Comparison of ENCODE assay signal across 28 mouse cellular contexts in the genomic region with DNA sequence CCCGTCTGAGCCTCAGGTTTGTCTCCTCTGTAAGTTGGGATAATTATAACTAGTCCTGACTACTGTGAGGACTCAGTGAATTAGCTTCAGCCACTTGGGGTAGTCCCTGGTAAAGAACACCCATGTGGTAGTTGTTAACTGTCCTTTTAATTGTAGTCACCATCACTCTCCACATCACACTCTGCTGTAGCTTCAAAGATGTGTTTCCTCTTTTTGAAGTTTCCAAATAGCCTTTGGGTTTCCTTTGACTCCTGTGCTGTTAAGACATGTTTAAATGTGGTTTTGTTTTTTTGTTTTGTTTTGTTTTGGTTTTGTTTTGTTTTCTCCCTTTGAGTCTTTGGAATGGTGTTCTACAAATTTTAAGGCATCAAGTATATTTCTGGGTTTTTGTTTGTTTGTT.
DNase-seq lines count a peak whose midpoint lies in the region; ATAC-seq lines count a peak whose summit lies in the region.
"Had no signal": no experiment of that assay in that cellular context is flagged by ENCODE, and none has a peak within 500 bp of the region (broad histone marks: within the 10 kb centered on the region; RNA-seq: fewer than 3 reads in every experiment).

No protein-coding gene starts in this region.

- no peaks in the 10 kb centered on the region for H3K27me3 ChIP-seq in limb, embryonic 10.5 days (ENCODE audit: low read depth, poor library complexity, severe bottlenecking)
- H3K27me3 ChIP-seq: CH12.LX; embryonic facial prominence, embryonic 13.5 days; embryonic facial prominence, embryonic 15.5 days; forebrain, embryonic 12.5 days; Patski had no signal

- WGBS in limb, embryonic 10.5 days, result 37% methylated on average over 1 of the region's 1 CpGs

- no peak overlapping the region for H3K27ac ChIP-seq in limb, embryonic 10.5 days
- H3K27ac ChIP-seq: embryonic facial prominence, embryonic 13.5 days; embryonic facial prominence, embryonic 15.5 days; forebrain, embryonic 10.5 days; forebrain, embryonic 12.5 days had no signal

- no peaks in the 10 kb centered on the region for H3K36me3 ChIP-seq in limb, embryonic 10.5 days
- H3K36me3 ChIP-seq: embryonic facial prominence, embryonic 13.5 days; embryonic facial prominence, embryonic 15.5 days; forebrain, embryonic 10.5 days; forebrain, embryonic 12.5 days had no signal

- DNase-seq in adrenal gland, postnatal 36 days, result no peak
- no peak for DNase-seq in ovary, postnatal 36 days (ENCODE audit: low spot score)
- no peak for DNase-seq in frontal cortex, postnatal 25 days (ENCODE audit: low spot score in 2 of 2)
- DNase-seq in limb, embryonic 10.5 days (ENCODE audit: low spot score), result no peak
- DNase-seq: adrenal gland, adult 8-10 months; adrenal gland, postnatal 14 days; B cell, adult 2 months; cerebellum, adult 11 months; cerebellum, adult 18-20 months; cerebellum, adult 8-10 months; cerebellum, postnatal 10 days; cerebellum, postnatal 25 days; embryo, embryonic 11 days had no signal

- ATAC-seq in common myeloid progenitor, adult 5-6 weeks (replicated peaks; ENCODE audit: low read depth, poor library complexity, severe bottlenecking), result peak; percentile 63; the same call in 1 of the 2 replicates
- ATAC-seq in hematopoietic stem cell, adult 5-6 weeks (replicated peaks in 1 of 2; ENCODE audit: insufficient read depth in 1 of 2, low FRiP score in 2 of 2, low TSS enrichment in 1 of 2, low read depth in 1 of 2, poor library complexity in 2 of 2, severe bottlenecking in 2 of 2), result peak; percentile 29 to 42; a peak in 2 of 4 replicates
- ATAC-seq in megakaryocyte progenitor cell, adult 5-6 weeks (replicated peaks; ENCODE audit: poor library complexity), result peak; percentile 73
- ATAC-seq: activated CD4-positive, CD25-positive, alpha-beta regulatory T cell, adult 4 months; CD4-positive, CD25-positive, alpha-beta regulatory T cell, adult 4 months; forebrain, embryonic 14.5 days; forebrain, embryonic 16.5 days; Patski had no signal

- H3K9me3 ChIP-seq in limb, embryonic 10.5 days (replicated peaks), result no peaks in the 10 kb centered on the region
- H3K9me3 ChIP-seq: embryonic facial prominence, embryonic 13.5 days; embryonic facial prominence, embryonic 15.5 days; forebrain, embryonic 10.5 days; forebrain, embryonic 12.5 days; G1E had no signal

- no peaks in the 10 kb centered on the region for H3K4me1 ChIP-seq in limb, embryonic 10.5 days

- no peak overlapping the region for H3K4me3 ChIP-seq in limb, embryonic 10.5 days
- H3K4me3 ChIP-seq: embryonic facial prominence, embryonic 13.5 days; embryonic facial prominence, embryonic 15.5 days; erythroblast, embryonic 14.5 days; forebrain, embryonic 10.5 days; forebrain, embryonic 12.5 days had no signal
